Mouse (Mus musculus) stomach, postnatal 0 days (tissue): ENCODE results near the gene Car5a. TPM values are rescaled to one million over a fixed set of nuclear protein-coding genes. Genes with fewer than 3 reads are reported as not detected.

ENCODE experiments used
- ATAC-seq: fragments of 200-750 bp; cut with Nextera tagmentation; 2 replicates; pipeline ENCODE4 v1.8.0; 2017; ENCODE audit not compliant: low FRiP score, low TSS enrichment
- DNase-seq: peaks from one replicate; pipeline ENCODE4 v3.0.0-alpha.2; 2016; ENCODE audit warnings: low spot score
- H3K27ac ChIP-seq: fragments of 300-500 bp; sonication (generic); replicated peaks from 2 replicates; pipeline ENCODE4 v1.5.1; 2014; ENCODE audit warnings: mild to moderate bottlenecking, control low read depth
- H3K27me3 ChIP-seq: fragments of 300-500 bp; sonication (generic); 2 replicates; pipeline ENCODE4 v1.6.1; 2014; ENCODE audit warnings: low read length; ENCODE audit not compliant: control insufficient read depth, insufficient read depth
- H3K36me3 ChIP-seq: fragments of 300-500 bp; sonication (generic); 2 replicates; pipeline ENCODE4 v1.6.1; 2014; ENCODE audit warnings: low read length, mixed read lengths; ENCODE audit not compliant: control insufficient read depth, insufficient read depth
- H3K4me1 ChIP-seq: fragments of 300-500 bp; sonication (generic); replicated peaks from 2 replicates; pipeline ENCODE4 v1.6.1; 2014; ENCODE audit warnings: antibody characterized with exemption; ENCODE audit not compliant: control insufficient read depth, insufficient read depth
- H3K4me2 ChIP-seq: fragments of 300-500 bp; sonication (generic); replicated peaks from 2 replicates; pipeline ENCODE4 v1.6.1; 2014; ENCODE audit warnings: low read depth, mild to moderate bottlenecking, control low read depth, moderate library complexity
- H3K4me3 ChIP-seq: fragments of 300-500 bp; sonication (generic); 2 replicates; pipeline ENCODE4 v1.5.1; 2014; ENCODE audit warnings: low read depth, low read length, control low read depth
- H3K9ac ChIP-seq: fragments of 300-500 bp; sonication (generic); 2 replicates; pipeline ENCODE4 v1.6.1; 2014; ENCODE audit warnings: mild to moderate bottlenecking, low read length, control low read depth, mixed read lengths
- H3K9me3 ChIP-seq: fragments of 300-500 bp; sonication (generic); 2 replicates; pipeline ENCODE4 v1.6.1; 2016; ENCODE audit warnings: low read length; ENCODE audit not compliant: control insufficient read depth
- CTCF ChIP-seq: IDR thresholded peaks from 2 replicates; pipeline ENCODE4 v1.5.1; 2016; ENCODE audit warnings: antibody characterized with exemption, low read depth, mild to moderate bottlenecking, moderate library complexity
- EP300 ChIP-seq: optimal IDR thresholded peaks from 2 replicates; pipeline ENCODE3; 2016; ENCODE audit warnings: antibody characterized with exemption
- WGBS: fragments of 180-500 bp; shearing (Covaris S2); extraction: QIAGEN DNeasy Blood & Tissue Kit; methylation state at CpG from one replicate; pipeline ENCODE4 v1.1.7; 2014; 5-methylcytosine and 5-hydroxymethylcytosine counted together
- polyA plus RNA-seq: library from polyadenylated mRNA; unstranded; fragments of >200 nt; fragmentation: Nextera tagmentation; extraction: Ambion mirVana; gene quantifications from 2 replicates; pipeline ENCODE4 v1.2.1, GENCODE M21; 2015

Car5a gene
- polyA plus RNA-seq, 1 experiment from 2014 or later = 0.30 TPM

DNA sequence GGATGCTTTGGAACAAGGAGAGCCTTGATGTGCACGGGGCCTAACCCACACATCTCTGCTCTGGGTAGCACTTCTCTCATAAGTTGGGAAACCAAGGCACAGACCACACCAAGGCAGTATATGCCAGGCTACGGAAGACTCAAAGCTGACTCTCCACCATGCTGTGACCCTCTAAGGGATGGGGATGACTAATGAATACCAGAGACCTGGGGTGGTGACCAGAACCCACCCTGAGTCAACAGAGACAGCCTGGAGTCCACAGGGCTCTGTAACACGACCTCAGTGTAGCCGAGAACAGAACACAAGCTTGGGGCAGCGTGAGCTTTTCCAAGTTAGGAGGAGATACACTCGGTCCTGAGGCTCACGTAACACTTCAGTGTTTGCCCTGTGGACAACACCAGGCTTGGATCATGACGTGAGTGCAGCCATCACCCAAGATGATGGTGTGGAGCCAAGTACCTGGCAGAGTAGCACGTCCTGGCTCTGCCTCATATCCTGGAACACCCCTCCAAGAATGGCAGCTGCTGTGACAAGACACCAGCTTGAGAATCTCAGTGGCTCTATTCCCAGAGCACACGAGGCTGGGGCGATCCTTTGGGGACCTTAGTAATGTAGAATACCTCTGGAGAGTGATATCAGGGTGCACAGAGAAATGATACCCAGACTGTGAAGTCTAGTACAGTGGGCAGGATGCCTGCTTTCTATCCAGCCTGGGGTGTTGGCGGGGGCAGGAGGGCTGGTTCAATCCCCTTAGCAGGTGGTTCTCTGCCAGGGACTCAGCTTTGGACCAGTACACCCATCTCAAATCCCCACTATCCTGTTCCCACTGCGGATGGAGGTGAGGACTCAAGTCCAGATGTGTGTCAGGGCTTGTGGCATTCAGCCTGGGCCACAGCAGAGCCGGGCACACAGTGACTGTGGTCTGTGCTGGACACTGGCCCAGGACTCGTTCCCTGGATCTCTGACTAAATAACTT, 54.6 kb downstream of the Car5a start:
- H3K27me3 ChIP-seq = no peaks in the 10 kb centered on the region
- H3K9me3 ChIP-seq = no peaks in the 10 kb centered on the region
- H3K4me2 ChIP-seq = no peak overlapping the region
- H3K27ac ChIP-seq = no peak overlapping the region
- 65% methylated on average over 15 of the region's 15 CpGs for WGBS
- no peaks in the 10 kb centered on the region for H3K4me1 ChIP-seq
- H3K4me3 ChIP-seq = no peak overlapping the region
- H3K9ac ChIP-seq = no peak overlapping the region
- DNase-seq = no peak
- TF ChIP-seq EP300 (no peak), CTCF (no peak)
- ATAC-seq = peak; percentile 71
- H3K36me3 ChIP-seq = peaks cover 12% of the 10 kb centered on the region

DNA sequence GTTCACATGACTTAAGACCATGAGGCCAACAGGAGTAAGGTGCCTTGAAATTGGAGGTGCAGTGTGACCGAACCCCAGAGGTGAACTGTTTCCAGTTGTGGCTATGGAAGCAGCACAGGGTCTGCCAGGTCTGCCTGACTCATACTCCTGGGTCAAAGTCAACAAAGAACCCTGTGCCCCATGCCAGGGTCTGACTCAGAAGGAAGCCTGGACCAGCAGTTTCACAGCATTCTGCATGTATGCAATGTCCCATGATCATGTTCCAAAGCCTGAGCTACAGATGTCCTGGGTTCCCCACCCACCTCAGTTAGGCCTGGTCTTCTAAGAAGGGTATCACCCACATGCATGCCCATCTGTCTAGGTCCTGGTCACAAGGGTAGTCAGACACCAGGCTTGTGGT, 55.4 kb downstream of the Car5a start:
- Histone ChIP-seq H3K4me2 (no peak overlapping the region), H3K4me3 (no peak overlapping the region), H3K9ac (no peak overlapping the region), H3K27ac (no peak overlapping the region), H3K27me3 (no peaks in the 10 kb centered on the region), H3K9me3 (no peaks in the 10 kb centered on the region), H3K36me3 (peaks cover 14% of the 10 kb centered on the region), H3K4me1 (no peaks in the 10 kb centered on the region)
- 50% methylated on average over 1 of the region's 1 CpGs for WGBS
- ATAC-seq (peak; percentile 34), DNase-seq (no peak)
- TF ChIP-seq EP300 (no peak), CTCF (no peak)

DNA sequence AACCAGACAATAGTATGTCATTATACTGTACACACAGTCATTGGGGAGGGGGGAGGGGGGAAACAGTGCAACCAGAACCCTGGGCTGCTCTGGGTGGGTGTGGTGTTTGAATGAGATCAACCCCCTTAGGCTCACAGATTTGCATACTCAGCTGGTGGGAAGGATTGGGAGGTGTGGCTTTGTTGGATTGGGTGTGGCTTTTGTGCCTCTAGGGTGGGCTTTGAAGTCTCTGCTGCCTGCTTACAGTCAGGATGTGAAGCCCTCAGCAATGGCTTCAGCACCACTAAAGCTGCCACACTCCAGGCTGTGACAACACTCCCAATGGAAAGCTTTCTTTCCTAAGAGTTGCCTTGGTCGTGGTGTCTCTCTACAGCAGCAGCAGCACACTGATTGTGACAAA, 57.2 kb downstream of the Car5a start:
- no peaks in the 10 kb centered on the region for H3K27me3 ChIP-seq
- H3K9me3 ChIP-seq = no peaks in the 10 kb centered on the region
- H3K4me2 ChIP-seq = no peak overlapping the region
- 79% methylated on average over 1 of the region's 1 CpGs for WGBS
- H3K4me3 ChIP-seq = no peak overlapping the region
- DNase-seq (no peak), ATAC-seq (no peak)
- no peak overlapping the region for H3K27ac ChIP-seq
- TF ChIP-seq CTCF (no peak), EP300 (no peak)
- no peak overlapping the region for H3K9ac ChIP-seq
- H3K36me3 ChIP-seq = peaks cover 27% of the 10 kb centered on the region
- H3K4me1 ChIP-seq = no peaks in the 10 kb centered on the region

DNA sequence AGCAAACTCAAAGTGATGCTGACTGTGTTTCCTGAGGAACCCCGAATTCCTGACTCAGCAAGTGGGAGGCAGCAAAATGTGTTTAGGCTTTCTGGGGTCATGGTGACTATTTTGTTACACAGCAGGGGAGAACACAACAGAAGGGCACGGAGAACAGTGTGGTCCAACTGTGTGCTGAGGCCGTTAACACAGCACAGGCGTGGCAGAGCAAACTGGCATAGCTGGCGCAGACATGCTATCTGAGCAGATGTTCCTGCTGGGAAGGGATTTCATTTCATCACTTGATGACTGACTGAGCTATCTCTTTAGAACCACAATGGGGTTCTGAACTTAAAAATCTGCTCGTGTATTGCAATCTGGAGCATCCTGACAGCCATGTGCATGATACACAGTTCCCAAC, 59.3 kb downstream of the Car5a start:
- WGBS = 83% methylated on average over 6 of the region's 6 CpGs
- no peak overlapping the region for H3K9ac ChIP-seq
- H3K4me2 ChIP-seq = no peak overlapping the region
- H3K27me3 ChIP-seq = no peaks in the 10 kb centered on the region
- peaks cover 28% of the 10 kb centered on the region for H3K36me3 ChIP-seq
- H3K9me3 ChIP-seq = no peaks in the 10 kb centered on the region
- H3K4me1 ChIP-seq = no peaks in the 10 kb centered on the region
- no peak for ATAC-seq
- DNase-seq = no peak
- H3K4me3 ChIP-seq = no peak overlapping the region
- TF ChIP-seq EP300 (no peak), CTCF (no peak)
- no peak overlapping the region for H3K27ac ChIP-seq

DNA sequence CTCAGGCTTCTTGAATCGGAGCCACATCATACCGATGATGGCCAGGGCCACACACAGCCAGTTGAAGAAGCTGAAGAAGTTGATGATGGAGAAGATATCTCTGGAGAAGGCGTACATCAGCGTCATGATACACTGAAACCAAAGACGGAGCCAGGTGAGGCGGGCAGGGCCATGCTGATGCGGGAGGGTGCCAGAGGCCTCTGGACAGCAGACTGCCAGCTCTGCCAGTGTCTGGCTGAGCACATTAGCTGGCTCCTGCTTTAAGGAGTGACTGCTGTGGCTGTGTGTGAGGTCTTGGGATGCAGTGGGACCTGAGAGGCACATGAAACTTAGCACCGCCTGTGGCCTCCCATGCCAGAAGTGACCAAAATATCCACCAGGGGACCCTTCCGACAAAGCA, 59.7 kb downstream of the Car5a start:
- no peak for TF ChIP-seq EP300
- TF ChIP-seq CTCF = no peak
- WGBS = 97% methylated on average over 9 of the region's 9 CpGs
- Histone ChIP-seq H3K27me3 (no peaks in the 10 kb centered on the region), H3K9me3 (no peaks in the 10 kb centered on the region), H3K4me2 (no peak overlapping the region), H3K27ac (no peak overlapping the region), H3K4me3 (no peak overlapping the region), H3K36me3 (peaks cover 28% of the 10 kb centered on the region), H3K9ac (no peak overlapping the region), H3K4me1 (no peaks in the 10 kb centered on the region)
- DNase-seq (no peak), ATAC-seq (no peak)

DNA sequence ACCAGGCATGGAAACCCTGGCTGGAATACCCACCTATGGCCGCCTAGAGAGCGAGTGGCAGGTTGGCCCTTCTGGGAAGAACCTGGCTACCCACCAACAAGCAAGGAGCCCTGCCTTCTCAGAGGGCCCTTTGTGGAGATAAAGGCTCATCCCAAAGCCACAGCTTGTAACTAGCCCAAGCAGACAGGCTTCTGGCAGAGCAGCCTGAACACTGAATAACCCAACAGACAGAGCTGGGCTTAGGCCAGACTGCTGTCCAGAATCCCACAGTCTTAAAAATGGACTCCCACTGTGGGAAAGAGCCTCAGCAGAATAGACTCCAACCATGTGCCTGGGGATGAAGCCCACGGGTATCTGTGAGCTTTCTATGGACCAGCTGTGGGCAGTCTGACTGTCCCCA, 60.5 kb downstream of the Car5a start:
- no peaks in the 10 kb centered on the region for H3K9me3 ChIP-seq
- no peak overlapping the region for H3K4me2 ChIP-seq
- WGBS = 91% methylated on average over 3 of the region's 3 CpGs
- no peaks in the 10 kb centered on the region for H3K27me3 ChIP-seq
- no peak overlapping the region for H3K4me3 ChIP-seq
- no peaks in the 10 kb centered on the region for H3K4me1 ChIP-seq
- H3K9ac ChIP-seq = no peak overlapping the region
- peaks cover 28% of the 10 kb centered on the region for H3K36me3 ChIP-seq
- H3K27ac ChIP-seq = no peak overlapping the region
- TF ChIP-seq EP300 (no peak), CTCF (no peak)
- ATAC-seq (no peak), DNase-seq (no peak)
